Mouse (Mus musculus): ENCODE measurements around the gene Fis1. TPM values are rescaled to one million over a fixed set of nuclear protein-coding genes. Genes with fewer than 3 reads are reported as not detected.
"Not testable (repeated sequence)": the region's sequence is repeated elsewhere in the genome, so short reads cannot be mapped to it uniquely, and the experiment has no call there.

Fis1 gene
- total RNA-seq, 1 experiment from 2014 or later: 95.6 TPM

GRCm38 (mm10) chr5:136937621-136938020 lies 15.5 kb upstream of the Fis1 start:
- ATAC-seq (ENCODE audit: extremely low read depth, insufficient number of reproducible peaks, low FRiP score, poor library complexity, severe bottlenecking): no peak

GRCm38 (mm10) chr5:136939284-136939683 lies 13.8 kb upstream of the Fis1 start:
- no peak for ATAC-seq (ENCODE audit: extremely low read depth, insufficient number of reproducible peaks, low FRiP score, poor library complexity, severe bottlenecking)

GRCm38 (mm10) chr5:136940029-136940428 lies 13.0 kb upstream of the Fis1 start:
- ATAC-seq (ENCODE audit: extremely low read depth, insufficient number of reproducible peaks, low FRiP score, poor library complexity, severe bottlenecking): not testable (repeated sequence)

GRCm38 (mm10) chr5:136940845-136941560 lies 12.1 kb upstream of the Fis1 start:
- no peak for ATAC-seq (ENCODE audit: extremely low read depth, insufficient number of reproducible peaks, low FRiP score, poor library complexity, severe bottlenecking)

GRCm38 (mm10) chr5:136942781-136943180 lies 10.3 kb upstream of the Fis1 start:
- ATAC-seq (ENCODE audit: extremely low read depth, insufficient number of reproducible peaks, low FRiP score, poor library complexity, severe bottlenecking): no peak

GRCm38 (mm10) chr5:136943382-136943781 lies 9.7 kb upstream of the Fis1 start:
- ATAC-seq (ENCODE audit: extremely low read depth, insufficient number of reproducible peaks, low FRiP score, poor library complexity, severe bottlenecking): no peak

GRCm38 (mm10) chr5:136945084-136945483 lies 8.0 kb upstream of the Fis1 start:
- no peak for ATAC-seq (ENCODE audit: extremely low read depth, insufficient number of reproducible peaks, low FRiP score, poor library complexity, severe bottlenecking)

- no peak for ATAC-seq (ENCODE audit: extremely low read depth, insufficient number of reproducible peaks, low FRiP score, poor library complexity, severe bottlenecking)
Observed at GRCm38 (mm10) chr5:136947874-136948273, 5.2 kb upstream of the Fis1 start.

GRCm38 (mm10) chr5:136949551-136950336 lies 3.3 kb upstream of the Fis1 start:
- not testable (repeated sequence) for ATAC-seq (ENCODE audit: extremely low read depth, insufficient number of reproducible peaks, low FRiP score, poor library complexity, severe bottlenecking)

GRCm38 (mm10) chr5:136950521-136950920 lies 2.6 kb upstream of the Fis1 start:
- no peak for ATAC-seq (ENCODE audit: extremely low read depth, insufficient number of reproducible peaks, low FRiP score, poor library complexity, severe bottlenecking)

GRCm38 (mm10) chr5:136952153-136952552 lies 922 bp upstream of the Fis1 start:
- no peak for ATAC-seq (ENCODE audit: extremely low read depth, insufficient number of reproducible peaks, low FRiP score, poor library complexity, severe bottlenecking)

GRCm38 (mm10) chr5:136953440-136953951 lies 421 bp downstream of the Fis1 start:
- ATAC-seq (ENCODE audit: extremely low read depth, insufficient number of reproducible peaks, low FRiP score, poor library complexity, severe bottlenecking): peak; percentile 49; the same call in 1 of the 2 replicates

GRCm38 (mm10) chr5:136955622-136956021 lies 2.5 kb downstream of the Fis1 start:
- ATAC-seq (ENCODE audit: extremely low read depth, insufficient number of reproducible peaks, low FRiP score, poor library complexity, severe bottlenecking): no peak

GRCm38 (mm10) chr5:136957250-136957649 lies 4.2 kb downstream of the Fis1 start:
- no peak for ATAC-seq (ENCODE audit: extremely low read depth, insufficient number of reproducible peaks, low FRiP score, poor library complexity, severe bottlenecking)

GRCm38 (mm10) chr5:136958991-136959605 lies 6.0 kb downstream of the Fis1 start:
- no peak for ATAC-seq (ENCODE audit: extremely low read depth, insufficient number of reproducible peaks, low FRiP score, poor library complexity, severe bottlenecking)

- no peak for ATAC-seq (ENCODE audit: extremely low read depth, insufficient number of reproducible peaks, low FRiP score, poor library complexity, severe bottlenecking)
Observed at GRCm38 (mm10) chr5:136960053-136960452, 7.0 kb downstream of the Fis1 start.

- no peak for ATAC-seq (ENCODE audit: extremely low read depth, insufficient number of reproducible peaks, low FRiP score, poor library complexity, severe bottlenecking)
Observed at GRCm38 (mm10) chr5:136961334-136961982, 8.4 kb downstream of the Fis1 start.

GRCm38 (mm10) chr5:136961983-136962461 lies 8.9 kb downstream of the Fis1 start:
- peak; percentile 82 for ATAC-seq (ENCODE audit: extremely low read depth, insufficient number of reproducible peaks, low FRiP score, poor library complexity, severe bottlenecking)

- ATAC-seq (ENCODE audit: extremely low read depth, insufficient number of reproducible peaks, low FRiP score, poor library complexity, severe bottlenecking): peak; percentile 82
Observed at GRCm38 (mm10) chr5:136962501-136962900, 9.4 kb downstream of the Fis1 start.
